Mouse (Mus musculus) C2C12 (cell line): ENCODE measurements around the gene Ppp1r35.

Experiments used
- CTCF ChIP-seq: IDR thresholded peaks from one replicate; pipeline ENCODE4 v1.5.1; 2011; ENCODE audit not compliant: control insufficient read depth, insufficient read depth, insufficient read length
- MAX ChIP-seq: IDR thresholded peaks from one replicate; pipeline ENCODE4 v1.6.1; 2011; ENCODE audit warnings: mild to moderate bottlenecking, control low read depth
- USF1 ChIP-seq: IDR thresholded peaks from one replicate; pipeline ENCODE4 v1.6.1; 2011; ENCODE audit warnings: low read depth, mild to moderate bottlenecking, control low read depth, moderate library complexity

DNA sequence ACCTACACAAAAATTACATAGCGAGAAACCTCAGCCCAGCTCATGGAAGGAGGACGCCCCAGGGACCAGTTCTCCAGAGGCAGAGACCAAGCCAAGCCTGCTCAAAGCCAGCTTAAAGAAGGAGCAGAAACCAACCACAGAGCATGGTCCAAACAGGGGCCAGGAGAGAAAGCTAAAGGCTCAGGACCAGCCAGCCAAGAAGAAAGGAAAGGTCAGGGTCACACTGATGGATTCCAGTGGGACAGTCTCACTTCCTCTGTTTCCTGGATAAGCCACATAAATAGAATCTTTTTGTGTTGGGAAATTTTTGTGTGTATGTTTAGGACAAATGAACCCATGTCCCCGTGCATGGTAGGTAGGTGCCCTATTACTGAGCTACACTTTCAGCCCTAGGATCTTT is 18.0 kb downstream of the Ppp1r35 start:
- TF ChIP-seq MAX (no peak), CTCF (no peak), USF1 (no peak)
